Mouse (Mus musculus) heart, embryonic 12.5 days (tissue): ENCODE measurements around the gene Chst15. TPM values are rescaled to one million over a fixed set of nuclear protein-coding genes. Genes with fewer than 3 reads are reported as not detected.

Source experiments
- ATAC-seq: fragments of 200-750 bp; cut with Nextera tagmentation; 2 replicates; pipeline ENCODE4 v1.8.0; 2017; ENCODE audit warnings: moderate TSS enrichment, moderate library complexity; ENCODE audit not compliant: insufficient number of reproducible peaks, low FRiP score
- H3K27ac ChIP-seq: fragments of 300-500 bp; sonication (generic); 2 replicates; pipeline ENCODE4 v1.5.1; 2016; ENCODE audit warnings: mild to moderate bottlenecking, moderate library complexity; ENCODE audit not compliant: poor library complexity, severe bottlenecking
- H3K27me3 ChIP-seq: fragments of 300-500 bp; sonication (generic); replicated peaks from 2 replicates; pipeline ENCODE4 v1.6.1; 2016; ENCODE audit warnings: mild to moderate bottlenecking, moderate library complexity
- H3K36me3 ChIP-seq: fragments of 300-500 bp; sonication (generic); 2 replicates; pipeline ENCODE4 v1.6.1; 2016; ENCODE audit warnings: mild to moderate bottlenecking, moderate library complexity
- H3K4me1 ChIP-seq: fragments of 300-500 bp; sonication (generic); replicated peaks from 2 replicates; pipeline ENCODE4 v1.6.1; 2016; ENCODE audit warnings: mild to moderate bottlenecking
- H3K4me2 ChIP-seq: fragments of 300-500 bp; sonication (generic); 2 replicates; pipeline ENCODE4 v1.6.1; 2016; ENCODE audit warnings: mild to moderate bottlenecking, moderate library complexity
- H3K4me3 ChIP-seq: fragments of 300-500 bp; sonication (generic); 2 replicates; pipeline ENCODE4 v1.5.1; 2016; ENCODE audit warnings: mild to moderate bottlenecking
- H3K9ac ChIP-seq: fragments of 300-500 bp; sonication (generic); 2 replicates; pipeline ENCODE4 v1.6.1; 2016; ENCODE audit warnings: mild to moderate bottlenecking, moderate library complexity
- H3K9me3 ChIP-seq: fragments of 300-500 bp; sonication (generic); replicated peaks from 2 replicates; pipeline ENCODE4 v1.6.1; 2016; ENCODE audit warnings: mild to moderate bottlenecking, moderate library complexity
- WGBS: fragments of 180-500 bp; shearing (Covaris S2); methylation state at CpG from one replicate; pipeline ENCODE4 v1.1.7; 2016; 5-methylcytosine and 5-hydroxymethylcytosine counted together
- polyA plus RNA-seq: library from polyadenylated mRNA; unstranded; fragments of >200 nt; fragmentation: Nextera tagmentation; extraction: Ambion mirVana; gene quantifications from 2 replicates; pipeline ENCODE4 v1.2.1, GENCODE M21; 2016

Gene Chst15
- polyA plus RNA-seq, 1 experiment from 2014 or later, result 4.4 TPM

DNA sequence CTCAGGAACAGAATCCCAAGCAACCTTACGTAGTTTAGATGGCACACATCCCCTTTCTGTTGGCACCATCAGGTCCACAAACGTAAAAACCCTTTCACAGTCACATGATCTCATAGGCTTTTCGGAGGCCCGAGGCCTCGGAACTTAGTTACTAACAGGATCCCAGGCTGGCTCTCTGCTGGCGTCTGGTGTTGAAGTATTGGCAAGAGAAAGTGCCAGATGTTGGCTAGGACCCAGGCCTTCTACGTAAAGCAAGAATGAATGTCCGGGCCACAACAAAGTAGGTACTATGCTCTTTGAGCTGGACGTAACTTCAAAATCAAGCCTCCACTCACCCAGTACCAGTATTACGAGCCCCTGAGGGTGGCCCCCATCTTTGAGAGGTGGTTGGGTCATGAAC is 103.0 kb downstream of the Chst15 start:
- ATAC-seq, result no peak

GRCm38 (mm10) chr7:132213460-132213859 is 103.6 kb downstream of the Chst15 start:
- no peak overlapping the region for H3K9ac ChIP-seq
- H3K27ac ChIP-seq, result no peak overlapping the region
- no peaks in the 10 kb centered on the region for H3K36me3 ChIP-seq
- no peak for ATAC-seq
- H3K27me3 ChIP-seq, result peaks cover 34% of the 10 kb centered on the region
- no peak overlapping the region for H3K4me3 ChIP-seq
- 8% methylated on average over 8 of the region's 8 CpGs for WGBS
- no peaks in the 10 kb centered on the region for H3K4me1 ChIP-seq
- H3K9me3 ChIP-seq, result no peaks in the 10 kb centered on the region
- no peak overlapping the region for H3K4me2 ChIP-seq

More for the DNA sequence above, 103.0 kb downstream of the Chst15 start:
- Histone ChIP-seq H3K27ac (no peak overlapping the region), H3K27me3 (peaks cover 33% of the 10 kb centered on the region), H3K4me3 (no peak overlapping the region), H3K4me1 (no peaks in the 10 kb centered on the region), H3K9ac (no peak overlapping the region), H3K4me2 (no peak overlapping the region), H3K9me3 (no peaks in the 10 kb centered on the region), H3K36me3 (no peaks in the 10 kb centered on the region)
- 67% methylated on average over 10 of the region's 10 CpGs for WGBS

GRCm38 (mm10) chr7:132211920-132212701 is 104.9 kb downstream of the Chst15 start:
- ATAC-seq, result no peak
- Histone ChIP-seq H3K36me3 (no peaks in the 10 kb centered on the region), H3K27me3 (peaks cover 36% of the 10 kb centered on the region), H3K27ac (no peak overlapping the region), H3K9ac (no peak overlapping the region), H3K4me3 (no peak overlapping the region), H3K4me2 (no peak overlapping the region), H3K4me1 (no peaks in the 10 kb centered on the region), H3K9me3 (no peaks in the 10 kb centered on the region)
- WGBS, result 69% methylated on average over 6 of the region's 6 CpGs

DNA sequence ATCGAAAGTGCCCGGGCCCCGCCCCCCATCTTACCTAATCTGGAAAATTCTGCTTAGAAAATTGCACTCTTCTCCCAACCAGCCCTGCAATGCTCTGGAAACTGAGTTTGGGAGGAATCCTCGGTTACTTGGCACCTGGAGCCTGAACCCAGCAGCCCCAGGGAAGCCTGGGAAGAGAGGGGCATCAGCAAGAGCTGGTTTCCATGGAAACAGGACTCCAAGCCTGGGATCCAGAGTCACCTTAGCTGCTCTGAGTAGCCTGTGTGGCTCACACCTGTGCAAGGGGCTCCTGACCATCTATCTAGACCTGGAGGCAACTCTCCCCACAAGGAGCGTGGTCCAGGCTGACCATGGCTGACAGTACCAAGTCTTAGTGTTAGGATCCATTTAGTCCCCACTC is 106.4 kb downstream of the Chst15 start:
- no peak overlapping the region for H3K4me2 ChIP-seq
- H3K9me3 ChIP-seq, result no peaks in the 10 kb centered on the region
- ATAC-seq, result no peak
- no peak overlapping the region for H3K4me3 ChIP-seq
- WGBS, result 77% methylated on average over 5 of the region's 5 CpGs
- peaks cover 31% of the 10 kb centered on the region for H3K27me3 ChIP-seq
- no peak overlapping the region for H3K9ac ChIP-seq
- H3K36me3 ChIP-seq, result no peaks in the 10 kb centered on the region
- no peak overlapping the region for H3K27ac ChIP-seq
- no peaks in the 10 kb centered on the region for H3K4me1 ChIP-seq

DNA sequence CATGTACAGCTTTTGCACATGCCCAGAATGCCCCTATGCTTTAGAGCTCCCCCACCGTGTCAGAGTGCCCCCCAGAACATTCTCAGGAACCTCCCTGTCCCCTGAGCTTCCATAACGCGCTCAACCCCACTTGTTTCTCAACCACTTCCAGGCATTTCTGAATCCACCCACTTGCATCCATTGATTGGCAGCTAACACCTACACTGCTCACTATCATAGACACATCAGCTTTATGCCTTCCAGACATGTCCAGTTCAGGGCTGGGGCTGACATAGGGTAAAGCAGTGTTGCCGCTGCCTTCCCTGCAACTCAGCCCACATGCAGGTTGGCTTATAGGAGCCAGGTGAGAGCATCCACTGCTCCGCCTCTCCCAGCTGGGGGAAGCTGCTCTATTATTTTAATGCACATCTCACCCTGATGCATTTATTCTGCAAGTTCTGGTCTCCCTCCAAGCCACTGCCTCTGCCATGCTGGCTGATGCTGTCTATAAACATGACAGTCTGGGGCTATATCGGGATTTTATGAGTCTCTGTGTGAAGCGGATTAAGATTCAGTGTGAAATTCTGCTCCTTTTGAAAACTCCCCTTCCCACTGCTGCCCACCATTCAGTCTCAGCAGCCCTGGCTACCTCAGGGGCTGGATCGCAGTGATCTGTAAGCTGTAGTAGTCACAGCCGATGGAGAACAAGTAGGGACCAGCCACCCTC is 107.9 kb downstream of the Chst15 start:
- Histone ChIP-seq H3K27me3 (peaks cover 26% of the 10 kb centered on the region), H3K9ac (no peak overlapping the region)
- WGBS, result 73% methylated on average over 9 of the region's 9 CpGs

DNA sequence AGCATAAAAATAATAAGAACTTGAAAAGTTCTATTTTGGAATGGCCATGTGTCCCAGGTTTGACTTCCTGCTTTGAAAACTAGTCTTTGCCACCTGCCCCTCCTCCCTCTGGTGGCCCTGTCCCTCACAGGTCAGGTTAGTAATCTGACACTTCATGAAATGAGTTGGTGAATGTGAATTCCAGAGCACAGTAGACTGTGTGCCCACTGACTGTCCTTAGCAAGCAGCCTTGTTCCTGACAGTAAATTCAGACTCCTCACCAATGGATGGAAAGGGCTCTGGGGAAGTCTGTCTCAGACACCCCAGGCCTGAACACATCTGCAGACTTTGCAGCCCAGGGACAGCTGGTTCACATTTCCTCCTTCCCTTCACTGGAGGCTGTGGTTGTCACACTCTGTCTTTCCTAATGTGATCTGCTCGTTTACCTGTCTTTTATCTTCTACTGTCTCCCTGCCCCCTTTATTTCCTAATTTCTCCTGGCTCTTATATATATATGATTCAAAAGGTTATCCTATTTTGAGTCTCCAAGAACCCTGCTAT is 112.9 kb downstream of the Chst15 start:
- H3K4me3 ChIP-seq, result no peak overlapping the region
- H3K36me3 ChIP-seq, result no peaks in the 10 kb centered on the region
- ATAC-seq, result no peak
- H3K4me1 ChIP-seq, result no peaks in the 10 kb centered on the region
- no peak overlapping the region for H3K4me2 ChIP-seq
- WGBS, result 19% methylated on average over 1 of the region's 1 CpGs
- H3K27me3 ChIP-seq, result 0 out of 2 replicates have a peak, but pooled peaks cover 8% of the 10 kb centered on the region
- no peaks in the 10 kb centered on the region for H3K9me3 ChIP-seq
- H3K9ac ChIP-seq, result no peak overlapping the region
- no peak overlapping the region for H3K27ac ChIP-seq

More for the DNA sequence above, 107.9 kb downstream of the Chst15 start:
- Histone ChIP-seq H3K4me1 (no peaks in the 10 kb centered on the region), H3K27ac (no peak overlapping the region), H3K9me3 (no peaks in the 10 kb centered on the region), H3K36me3 (no peaks in the 10 kb centered on the region), H3K4me2 (no peak overlapping the region), H3K4me3 (no peak overlapping the region)
- ATAC-seq, result no peak

- H3K27me3 ChIP-seq, result 0 out of 2 replicates have a peak, but pooled peaks cover 17% of the 10 kb centered on the region
- H3K27ac ChIP-seq, result no peak overlapping the region
- no peak for ATAC-seq
- H3K4me3 ChIP-seq, result no peak overlapping the region
- WGBS, result 48% methylated on average over 6 of the region's 6 CpGs
- H3K36me3 ChIP-seq, result no peaks in the 10 kb centered on the region
- no peaks in the 10 kb centered on the region for H3K4me1 ChIP-seq
- no peaks in the 10 kb centered on the region for H3K9me3 ChIP-seq
- no peak overlapping the region for H3K9ac ChIP-seq
- H3K4me2 ChIP-seq, result no peak overlapping the region
Measured at GRCm38 (mm10) chr7:132199686-132200085, 117.3 kb downstream of the Chst15 start.

GRCm38 (mm10) chr7:132198806-132199205 is 118.2 kb downstream of the Chst15 start:
- Histone ChIP-seq H3K27ac (no peak overlapping the region), H3K4me1 (no peaks in the 10 kb centered on the region), H3K27me3 (0 out of 2 replicates have a peak, but pooled peaks cover 17% of the 10 kb centered on the region), H3K36me3 (no peaks in the 10 kb centered on the region), H3K4me3 (no peak overlapping the region), H3K9ac (no peak overlapping the region), H3K9me3 (no peaks in the 10 kb centered on the region), H3K4me2 (no peak overlapping the region)
- no peak for ATAC-seq
- 76% methylated on average over 1 of the region's 1 CpGs for WGBS

- Histone ChIP-seq H3K27ac (no peak overlapping the region), H3K27me3 (0 out of 2 replicates have a peak, but pooled peaks cover 17% of the 10 kb centered on the region), H3K36me3 (no peaks in the 10 kb centered on the region), H3K4me2 (no peak overlapping the region), H3K9ac (no peak overlapping the region), H3K4me1 (no peaks in the 10 kb centered on the region), H3K9me3 (no peaks in the 10 kb centered on the region), H3K4me3 (no peak overlapping the region)
- WGBS, result 35% methylated on average over 7 of the region's 7 CpGs
- ATAC-seq, result no peak
Measured at GRCm38 (mm10) chr7:132197817-132198475, 119.1 kb downstream of the Chst15 start.

DNA sequence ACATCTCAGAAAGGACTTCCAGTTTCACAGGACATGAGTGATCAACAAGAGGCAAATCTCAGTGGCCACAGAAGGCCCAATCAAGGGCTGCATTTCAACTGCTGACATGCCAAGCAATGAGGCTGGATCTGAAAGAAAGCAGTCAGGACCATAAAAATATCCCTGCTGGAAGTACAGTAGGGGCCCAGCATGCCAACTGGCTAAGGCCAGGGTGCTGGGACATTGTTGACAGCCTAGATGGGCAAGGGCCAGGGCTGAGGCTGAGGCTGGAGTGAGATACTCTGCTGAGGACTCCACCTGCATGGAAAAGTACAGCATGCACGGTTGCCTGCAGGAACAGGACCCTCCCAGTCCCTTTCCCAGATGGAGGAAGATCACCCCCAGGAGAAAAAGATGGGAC is 120.4 kb downstream of the Chst15 start:
- H3K4me3 ChIP-seq, result no peak overlapping the region
- no peaks in the 10 kb centered on the region for H3K9me3 ChIP-seq
- H3K9ac ChIP-seq, result no peak overlapping the region
- H3K4me1 ChIP-seq, result no peaks in the 10 kb centered on the region
- H3K27ac ChIP-seq, result no peak overlapping the region
- ATAC-seq, result no peak
- 0 out of 2 replicates have a peak, but pooled peaks cover 17% of the 10 kb centered on the region for H3K27me3 ChIP-seq
- H3K36me3 ChIP-seq, result no peaks in the 10 kb centered on the region
- H3K4me2 ChIP-seq, result no peak overlapping the region
- 76% methylated on average over 1 of the region's 1 CpGs for WGBS

DNA sequence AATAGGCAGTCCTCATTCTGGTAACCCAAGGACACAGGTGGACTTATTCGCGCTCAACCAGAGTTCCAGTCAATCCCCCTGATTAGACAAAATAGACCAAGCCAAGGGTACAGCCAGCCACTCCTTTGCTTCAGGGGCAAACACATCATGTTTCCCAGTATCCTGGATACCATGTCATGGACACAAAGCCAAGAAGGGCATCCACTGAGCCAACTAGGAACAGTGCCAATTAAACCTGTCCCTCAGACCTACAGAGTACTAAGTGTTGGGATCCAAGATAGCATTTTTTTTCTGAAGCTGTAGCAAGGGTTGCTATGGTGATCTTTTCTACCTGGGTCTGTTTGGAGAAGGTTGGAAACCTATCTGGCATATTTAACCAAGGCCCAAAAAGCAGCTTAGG is 123.4 kb downstream of the Chst15 start:
- 0 out of 2 replicates have a peak, but pooled peaks cover 6% of the 10 kb centered on the region for H3K27me3 ChIP-seq
- H3K4me2 ChIP-seq, result no peak overlapping the region
- H3K4me3 ChIP-seq, result no peak overlapping the region
- H3K4me1 ChIP-seq, result no peaks in the 10 kb centered on the region
- no peaks in the 10 kb centered on the region for H3K36me3 ChIP-seq
- H3K9ac ChIP-seq, result no peak overlapping the region
- ATAC-seq, result no peak
- WGBS, result 90% methylated on average over 2 of the region's 2 CpGs
- H3K27ac ChIP-seq, result no peak overlapping the region
- H3K9me3 ChIP-seq, result no peaks in the 10 kb centered on the region
